ENCODE assay signal across 10 mouse cellular contexts in genomic region chr1:158489521-158490021, GRCm38 (mm10).
DNase-seq lines count a peak whose midpoint lies in the region; ATAC-seq lines count a peak whose summit lies in the region.
"Had no signal": no experiment of that assay in that cellular context is flagged by ENCODE, and none has a peak within 500 bp of the region (broad histone marks: within the 10 kb centered on the region; RNA-seq: fewer than 3 reads in every experiment).

No protein-coding gene starts in this region.

- H3K36me3 ChIP-seq in forebrain, embryonic 11.5 days (ENCODE audit: control insufficient read depth, insufficient read depth, low read length): no peaks in the 10 kb centered on the region
- H3K36me3 ChIP-seq in midbrain, embryonic 14.5 days (ENCODE audit: control insufficient read depth, insufficient read depth, low read length): no peaks in the 10 kb centered on the region

- no peak overlapping the region for H3K9ac ChIP-seq in forebrain, embryonic 11.5 days (ENCODE audit: low read length)
- no peak overlapping the region for H3K9ac ChIP-seq in midbrain, embryonic 14.5 days (replicated peaks; ENCODE audit: low read length)

- no peak overlapping the region for H3K4me3 ChIP-seq in forebrain, embryonic 11.5 days (ENCODE audit: low read depth, low read length)
- H3K4me3 ChIP-seq in midbrain, embryonic 14.5 days (replicated peaks; ENCODE audit: low read depth, low read length): no peak overlapping the region

- peak; percentile 85 for ATAC-seq in forebrain, embryonic 11.5 days (replicated peaks; ENCODE audit: low FRiP score)
- ATAC-seq in midbrain, embryonic 14.5 days (ENCODE audit: low FRiP score, low TSS enrichment): peak; percentile 82

- whole genome bisulfite sequencing in forebrain, embryonic 11.5 days: 14% methylated on average over 4 of the region's 4 CpGs
- 11% methylated on average over 4 of the region's 4 CpGs for WGBS in midbrain, embryonic 14.5 days

- peak; percentile 46 to 59 for DNase-seq in right cerebral cortex, postnatal 10 days (ENCODE audit: low spot score in 2 of 2)
- no peak for DNase-seq in right cerebral cortex, postnatal 14 days
- DNase-seq in forebrain, embryonic 11.5 days (ENCODE audit: low spot score): peak; percentile 66
- peak; percentile 50 for DNase-seq in midbrain, embryonic 14.5 days
- DNase-seq in lung, postnatal 25 days (ENCODE audit: low spot score): no peak
- DNase-seq in gastrocnemius, adult 18-20 months (ENCODE audit: low spot score): no peak
- no peak for DNase-seq in heart, postnatal 4 days
- DNase-seq in kidney, adult 11 months: no peak
- DNase-seq: lung, postnatal 10 days had no signal

- H3K27me3 ChIP-seq in forebrain, embryonic 11.5 days (ENCODE audit: control insufficient read depth, insufficient read depth, low read length): no peaks in the 10 kb centered on the region
- H3K27me3 ChIP-seq in midbrain, embryonic 14.5 days (ENCODE audit: control insufficient read depth, insufficient read depth, low read length): no peaks in the 10 kb centered on the region

- H3K4me1 ChIP-seq in forebrain, embryonic 11.5 days (replicated peaks; ENCODE audit: control insufficient read depth, insufficient read depth, low read length): peaks cover 6% of the 10 kb centered on the region
- peaks cover 19% of the 10 kb centered on the region for H3K4me1 ChIP-seq in midbrain, embryonic 14.5 days (ENCODE audit: control insufficient read depth, insufficient read depth, low read length)

- H3K4me2 ChIP-seq in forebrain, embryonic 11.5 days (ENCODE audit: low read depth, low read length, severe bottlenecking): 0 out of 2 replicates have a peak overlapping the region, but pooled peaks have one; percentile 15
- no peak overlapping the region for H3K4me2 ChIP-seq in midbrain, embryonic 14.5 days (ENCODE audit: low read length)
- H3K4me2 ChIP-seq: heart, embryonic 11.5 days had no signal

- peak overlapping the region; percentile 64 for H3K27ac ChIP-seq in forebrain, embryonic 11.5 days (ENCODE audit: low read depth, low read length)
- peak overlapping the region; percentile 53 for H3K27ac ChIP-seq in midbrain, embryonic 14.5 days (replicated peaks; ENCODE audit: low read depth, low read length)

- H3K9me3 ChIP-seq in forebrain, embryonic 11.5 days (ENCODE audit: control insufficient read depth, low read length): no peaks in the 10 kb centered on the region
- H3K9me3 ChIP-seq in midbrain, embryonic 14.5 days (ENCODE audit: control insufficient read depth, low read length): no peaks in the 10 kb centered on the region

Comparison
In these comparisons a context has a peak if more than half of its experiments do, and no peak if none do; other contexts are left out.
1. DNase-seq: peak in right cerebral cortex, postnatal 10 days (2 of 2), forebrain, embryonic 11.5 days (single experiment) and midbrain, embryonic 14.5 days (single experiment); none in right cerebral cortex, postnatal 14 days (single experiment), lung, postnatal 25 days (single experiment), gastrocnemius, adult 18-20 months (single experiment), heart, postnatal 4 days (single experiment) and kidney, adult 11 months (single experiment).